Mouse (Mus musculus): ENCODE data around the gene Pcgf5. TPM values are rescaled to one million over a fixed set of nuclear protein-coding genes. Genes with fewer than 3 reads are reported as not detected.

Gene Pcgf5
- total RNA-seq, 4 experiments from 2014 or later, result 19.2 to 27.9 (median 20.9) TPM

DNA sequence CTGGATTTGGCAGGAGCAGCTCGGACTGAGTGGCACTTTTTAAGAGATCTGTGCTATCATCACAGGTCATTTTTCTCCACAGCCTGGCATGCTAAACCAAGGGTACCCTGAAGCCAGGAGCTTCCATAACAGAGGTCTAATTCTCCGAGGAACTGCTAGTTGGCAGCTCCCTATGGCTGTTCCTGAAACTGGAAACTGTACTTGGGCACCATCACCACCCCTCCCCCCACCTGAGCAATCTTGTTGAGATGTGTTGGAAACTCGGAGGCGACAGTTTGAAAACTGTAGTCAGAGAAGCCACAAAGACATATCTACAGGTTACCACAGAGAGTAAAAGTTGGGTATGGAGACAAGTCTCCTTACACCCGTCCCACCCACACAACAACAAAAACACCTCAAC, 129.6 kb downstream of the Pcgf5 start:
- no peak for DNase-seq (ENCODE audit: low spot score in 2 of 2)

DNA sequence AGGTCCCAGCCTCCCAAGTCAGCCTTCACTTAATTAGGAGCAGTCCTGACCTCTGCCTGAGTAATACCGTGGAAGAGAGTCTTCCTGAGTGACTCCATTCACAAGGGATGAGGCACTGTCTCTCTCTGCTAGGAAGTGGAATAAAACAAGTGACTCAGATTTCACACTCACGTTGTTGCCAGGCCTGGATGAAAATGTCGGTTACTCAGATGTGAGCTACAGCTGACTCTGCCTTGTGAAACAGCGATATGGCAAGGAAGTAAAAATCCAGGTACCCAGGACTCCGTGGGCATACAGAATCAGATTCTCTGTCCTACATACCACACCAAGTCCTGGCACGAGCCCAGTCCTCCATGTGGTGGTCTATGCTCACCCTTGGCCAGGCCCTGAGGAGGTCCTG, 142.8 kb downstream of the Pcgf5 start:
- DNase-seq (ENCODE audit: low spot score in 2 of 2), result no peak

DNA sequence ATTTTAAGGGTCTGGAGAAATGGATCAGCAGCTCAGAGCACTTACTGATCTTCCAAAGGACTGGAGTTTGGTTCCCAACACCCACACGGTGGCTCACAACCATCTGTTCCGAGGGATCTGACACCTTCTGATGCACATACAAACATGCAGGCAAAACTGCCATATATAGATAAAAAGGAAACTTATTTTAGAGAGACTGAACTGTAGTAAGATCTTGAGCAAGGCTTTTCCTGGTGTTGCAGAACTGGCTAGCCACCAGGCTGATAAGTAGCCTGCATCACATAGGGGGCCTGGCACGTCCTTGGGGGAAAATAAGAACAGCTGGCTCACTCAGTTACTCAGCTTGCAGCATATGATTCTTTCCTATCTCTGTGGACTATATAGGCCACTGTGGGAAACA, 147.4 kb downstream of the Pcgf5 start:
- peak in 1 of 2 experiments; percentile 52 for DNase-seq (ENCODE audit: low spot score in 2 of 2)

DNA sequence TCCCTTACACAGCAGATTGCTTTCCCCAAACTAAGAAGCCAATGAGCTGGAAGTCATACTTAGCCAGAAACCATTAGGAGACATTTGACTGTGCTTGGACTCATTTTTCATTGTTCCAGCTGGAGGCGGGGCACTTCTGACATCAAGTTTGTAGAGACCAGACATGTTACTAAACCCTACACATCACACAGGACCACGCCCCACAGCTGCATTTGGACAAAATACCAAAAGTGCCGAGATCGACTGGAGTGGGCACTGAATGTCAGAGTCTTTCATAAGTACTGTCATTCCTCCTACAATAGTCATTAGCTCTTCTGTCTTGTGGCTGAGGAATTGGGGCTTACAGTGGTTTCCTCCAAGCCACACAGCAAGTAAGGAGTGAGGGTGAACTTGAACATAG, 148.4 kb downstream of the Pcgf5 start:
- DNase-seq (ENCODE audit: low spot score in 2 of 2), result no peak

DNA sequence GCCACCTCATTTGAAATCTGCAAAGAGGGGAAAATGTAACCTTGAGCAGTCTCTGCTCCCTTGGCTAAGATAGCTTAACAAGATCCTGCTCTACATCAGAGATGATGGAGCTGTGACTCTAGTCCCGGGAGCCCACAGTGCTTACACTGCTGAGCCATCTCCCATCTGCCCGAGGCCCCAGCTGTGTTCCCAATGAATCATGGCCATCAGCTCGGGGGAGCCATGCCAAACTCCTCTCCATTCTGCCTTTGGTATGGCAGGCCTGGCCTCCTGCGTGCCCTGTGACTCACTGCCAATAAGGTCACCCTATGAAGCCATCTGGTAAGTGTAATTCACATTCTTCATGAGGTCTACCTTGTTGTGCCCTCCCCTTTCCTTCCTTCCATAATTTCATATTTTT, 149.0 kb downstream of the Pcgf5 start:
- DNase-seq (ENCODE audit: low spot score in 2 of 2), result peak; percentile 11 to 24

DNA sequence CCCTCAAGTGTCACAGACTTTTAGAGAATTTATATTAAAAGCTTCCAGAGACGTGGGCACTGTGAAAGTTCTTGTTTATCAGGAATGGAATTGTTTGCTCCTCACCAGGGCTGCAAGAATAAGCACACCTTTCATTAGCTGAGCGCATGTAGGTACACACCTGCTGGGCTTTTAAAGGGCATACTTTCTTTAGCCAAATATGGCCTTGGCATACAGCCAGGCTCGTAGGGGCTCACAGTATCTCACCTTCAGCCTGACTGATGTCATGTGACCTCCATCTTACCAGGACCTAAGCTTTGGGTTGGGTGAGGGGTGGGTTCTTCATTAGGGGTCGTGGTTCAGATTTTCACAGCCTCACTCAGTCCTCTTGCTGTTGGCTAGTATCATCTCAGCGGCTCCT, 149.6 kb downstream of the Pcgf5 start:
- DNase-seq (ENCODE audit: low spot score in 2 of 2), result no peak

DNA sequence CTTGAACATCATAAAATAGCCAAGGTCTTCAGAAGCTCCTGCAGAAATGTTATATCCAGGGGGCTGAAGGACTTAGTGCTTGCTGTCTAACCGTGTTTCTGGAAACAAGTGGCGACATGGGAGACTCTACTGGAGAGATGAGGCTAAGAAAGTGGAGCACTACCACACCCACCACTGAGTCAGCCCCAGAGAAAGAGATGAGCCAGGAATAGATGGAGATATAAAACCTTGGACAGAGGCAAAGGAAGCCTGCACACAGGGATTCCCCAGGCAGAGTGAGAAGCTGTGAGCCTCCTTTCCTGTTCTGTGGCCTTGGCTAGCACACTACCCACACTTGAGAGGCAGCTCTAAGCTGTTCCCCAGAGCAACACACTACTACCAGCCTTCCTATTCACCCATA, 156.6 kb downstream of the Pcgf5 start:
- no peak for DNase-seq (ENCODE audit: low spot score in 2 of 2)

Other genes starting within 250 kb of the Pcgf5 start
- not detected for gene Ankrd1, start 228.2 kb upstream of the Pcgf5 start, total RNA-seq (2022)
- gene Hectd2, start 206.3 kb downstream of the Pcgf5 start, total RNA-seq (2022), result 10 to 100 TPM; 37.9 to 43.5 (median 40.1) TPM